Mouse (Mus musculus) lung, adult 2 months (tissue): ENCODE results near the gene Lpo.
"Not testable (repeated sequence)": the region's sequence is repeated elsewhere in the genome, so short reads cannot be mapped to it uniquely, and the experiment has no call there.

Experiments used
- CTCF ChIP-seq: fragments of 200-500 bp; IDR thresholded peaks from 2 replicates; pipeline ENCODE4 v1.5.1; 2011; ENCODE audit warnings: mild to moderate bottlenecking, low read length, control low read depth; ENCODE audit not compliant: insufficient read depth
- POLR2A ChIP-seq: fragments of 200-500 bp; IDR thresholded peaks from 2 replicates; pipeline ENCODE4 v1.6.1; 2011; ENCODE audit warnings: low read depth, mild to moderate bottlenecking, control low read depth, low read length, borderline replicate concordance; ENCODE audit errors: extremely low read depth

GRCm38 (mm10) chr11:87866891-87867290, 38.8 kb upstream of the Lpo start:
- not testable (repeated sequence) for TF ChIP-seq POLR2A, CTCF
